Mouse (Mus musculus): ENCODE measurements around the gene Fam47e. TPM values are rescaled to one million over a fixed set of nuclear protein-coding genes. Genes with fewer than 3 reads are reported as not detected.

The Fam47e gene
- total RNA-seq, 2 experiments from 2014 or later = not detected

GRCm38 (mm10) chr5:92602691-92603690 is 48.1 kb downstream of the Fam47e start, which contains the start of gene Stbd1:
Stbd1 (plus strand) TSS chr5:92603041.
- peak; percentile 82 for DNase-seq

- peak; percentile 58 for DNase-seq
Observed at GRCm38 (mm10) chr5:92604452-92605247, 49.8 kb downstream of the Fam47e start.

GRCm38 (mm10) chr5:92607492-92608229 is 52.8 kb downstream of the Fam47e start:
- no peak for DNase-seq

GRCm38 (mm10) chr5:92612756-92613155 is 57.9 kb downstream of the Fam47e start:
- DNase-seq = no peak

DNA sequence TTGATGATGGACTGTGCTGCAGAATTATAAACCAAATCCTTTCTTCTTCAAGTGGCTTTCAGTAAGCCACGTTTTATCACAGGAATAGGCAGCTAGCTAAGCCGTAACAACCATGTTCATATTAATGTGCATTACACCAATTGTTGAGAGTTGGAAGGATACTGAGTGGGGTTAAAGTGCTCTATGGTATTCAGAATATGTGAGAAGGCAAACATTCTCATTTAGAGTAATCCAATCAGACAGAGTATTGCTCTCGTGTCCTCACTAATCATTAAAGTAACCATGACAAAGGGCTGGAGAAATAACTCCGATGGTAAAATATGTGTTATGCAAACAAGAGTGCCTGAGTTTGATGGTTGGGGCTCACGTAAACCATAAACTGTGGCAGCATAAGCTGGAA is 67.0 kb downstream of the Fam47e start:
- DNase-seq = no peak

- peak; percentile 20 for DNase-seq
Observed at GRCm38 (mm10) chr5:92627896-92628295, 73.0 kb downstream of the Fam47e start.

- DNase-seq = no peak
Observed at GRCm38 (mm10) chr5:92633526-92633925, 78.7 kb downstream of the Fam47e start.

DNA sequence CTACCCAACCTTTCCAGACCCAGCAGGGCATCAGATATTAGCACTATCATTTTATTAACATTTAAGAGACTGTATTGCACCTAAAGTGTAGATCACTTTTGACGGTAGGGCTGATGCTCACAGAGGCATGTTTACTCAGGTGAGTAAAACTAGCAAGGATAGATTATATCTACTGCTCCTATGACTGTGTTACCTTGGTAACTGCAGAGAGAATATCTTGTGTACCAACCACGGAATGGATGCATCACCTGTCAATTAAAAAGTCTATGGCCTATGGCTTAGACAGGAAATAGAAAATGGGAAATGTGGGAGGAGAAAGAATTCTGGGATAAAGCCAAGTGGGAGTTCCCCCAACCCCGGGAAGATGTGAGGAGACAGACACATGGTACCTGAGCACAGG is 80.0 kb downstream of the Fam47e start:
- DNase-seq = no peak

- DNase-seq = no peak
Observed at GRCm38 (mm10) chr5:92635891-92636290, 81.0 kb downstream of the Fam47e start.

GRCm38 (mm10) chr5:92640861-92641260 is 86.0 kb downstream of the Fam47e start:
- no peak for DNase-seq

Other genes starting within 250 kb of the Fam47e start
- gene Sdad1, start 244.6 kb upstream of the Fam47e start, total RNA-seq (2021) = 10 to 100 TPM; 32.1 to 36.0 TPM
- 1 to 10 TPM; 1.5 TPM for gene Cxcl9, start 227.0 kb upstream of the Fam47e start, total RNA-seq (2021)
- 100 to 1,000 TPM; 126 to 154 TPM for gene Art3, start 223.2 kb upstream of the Fam47e start, total RNA-seq (2021)
- gene Cxcl10, start 206.2 kb upstream of the Fam47e start, total RNA-seq (2021) = under 1 TPM; 0.57 to 0.94 TPM
- 10 to 100 TPM; 30.3 to 34.0 TPM for gene Nup54, start 119.8 kb upstream of the Fam47e start, total RNA-seq (2021)
- gene Scarb2, start 48.2 kb upstream of the Fam47e start, total RNA-seq (2021) = 10 to 100 TPM; 79.6 to 80.6 TPM
- 10 to 100 TPM; 16.8 to 18.6 TPM for gene Stbd1, start 48.0 kb downstream of the Fam47e start, total RNA-seq (2021)
- gene Ccdc158, start 120.2 kb downstream of the Fam47e start, total RNA-seq (2021) = under 1 TPM; 0.33 to 0.73 TPM
- gene Shroom3, start 128.4 kb downstream of the Fam47e start, total RNA-seq (2021) = 1 to 10 TPM; 8.5 to 9.7 TPM

Data from adrenal gland, postnatal 10 days (tissue).